Mouse (Mus musculus) adipocyte (in vitro differentiated cells): ENCODE results near the gene Syt1.

Source experiments
- DNase-seq: peaks from one replicate; pipeline ENCODE4 v3.0.0-alpha.2; 2016; ENCODE audit warnings: low spot score

Syt1 gene

GRCm38 (mm10) chr10:108572764-108573163, 438.0 kb downstream of the Syt1 start:
- no peak for DNase-seq

GRCm38 (mm10) chr10:108571104-108571503, 439.7 kb downstream of the Syt1 start:
- DNase-seq, result no peak

GRCm38 (mm10) chr10:108569568-108570139, 441.1 kb downstream of the Syt1 start:
- no peak for DNase-seq

- DNase-seq, result no peak
Observed at GRCm38 (mm10) chr10:108568925-108569324, 441.9 kb downstream of the Syt1 start.

- no peak for DNase-seq
Observed at GRCm38 (mm10) chr10:108568136-108568535, 442.6 kb downstream of the Syt1 start.

- DNase-seq, result no peak
Observed at GRCm38 (mm10) chr10:108567456-108567855, 443.3 kb downstream of the Syt1 start.

GRCm38 (mm10) chr10:108559607-108559908, 451.2 kb downstream of the Syt1 start:
- DNase-seq, result no peak

GRCm38 (mm10) chr10:108558812-108559606, 451.8 kb downstream of the Syt1 start:
- DNase-seq, result no peak

- no peak for DNase-seq
Observed at GRCm38 (mm10) chr10:108552544-108552943, 458.2 kb downstream of the Syt1 start.

GRCm38 (mm10) chr10:108545715-108546114, 465.1 kb downstream of the Syt1 start:
- DNase-seq, result no peak

GRCm38 (mm10) chr10:108541555-108541954, 469.2 kb downstream of the Syt1 start:
- no peak for DNase-seq

- no peak for DNase-seq
Observed at GRCm38 (mm10) chr10:108538546-108538945, 472.2 kb downstream of the Syt1 start.

- DNase-seq, result peak; percentile 52
Observed at GRCm38 (mm10) chr10:108537641-108538040, 473.1 kb downstream of the Syt1 start.

- DNase-seq, result no peak
Observed at GRCm38 (mm10) chr10:108535922-108536321, 474.9 kb downstream of the Syt1 start.

GRCm38 (mm10) chr10:108534112-108534511, 476.7 kb downstream of the Syt1 start:
- no peak for DNase-seq

- no peak for DNase-seq
Observed at GRCm38 (mm10) chr10:108532916-108533315, 477.9 kb downstream of the Syt1 start.

- no peak for DNase-seq
Observed at GRCm38 (mm10) chr10:108532283-108532682, 478.5 kb downstream of the Syt1 start.

GRCm38 (mm10) chr10:108531641-108532040, 479.1 kb downstream of the Syt1 start:
- no peak for DNase-seq

- no peak for DNase-seq
Observed at GRCm38 (mm10) chr10:108531111-108531510, 479.7 kb downstream of the Syt1 start.

- no peak for DNase-seq
Observed at GRCm38 (mm10) chr10:108528338-108528737, 482.4 kb downstream of the Syt1 start.

- DNase-seq, result no peak
Observed at GRCm38 (mm10) chr10:108525506-108525905, 485.3 kb downstream of the Syt1 start.

- DNase-seq, result peak; percentile 50
Observed at GRCm38 (mm10) chr10:108524306-108525029, 486.3 kb downstream of the Syt1 start.

GRCm38 (mm10) chr10:108519156-108519555, 491.6 kb downstream of the Syt1 start:
- DNase-seq, result no peak
